Mouse (Mus musculus) right cerebral cortex, postnatal 10 days (tissue): ENCODE measurements around the gene Prpf6.

ENCODE experiments used
- DNase-seq, 2 experiments: peaks; one replicate each; pipeline ENCODE4 v3.0.0; 2021; ENCODE audit warnings: low spot score in 2 of 2

Prpf6 gene

DNA sequence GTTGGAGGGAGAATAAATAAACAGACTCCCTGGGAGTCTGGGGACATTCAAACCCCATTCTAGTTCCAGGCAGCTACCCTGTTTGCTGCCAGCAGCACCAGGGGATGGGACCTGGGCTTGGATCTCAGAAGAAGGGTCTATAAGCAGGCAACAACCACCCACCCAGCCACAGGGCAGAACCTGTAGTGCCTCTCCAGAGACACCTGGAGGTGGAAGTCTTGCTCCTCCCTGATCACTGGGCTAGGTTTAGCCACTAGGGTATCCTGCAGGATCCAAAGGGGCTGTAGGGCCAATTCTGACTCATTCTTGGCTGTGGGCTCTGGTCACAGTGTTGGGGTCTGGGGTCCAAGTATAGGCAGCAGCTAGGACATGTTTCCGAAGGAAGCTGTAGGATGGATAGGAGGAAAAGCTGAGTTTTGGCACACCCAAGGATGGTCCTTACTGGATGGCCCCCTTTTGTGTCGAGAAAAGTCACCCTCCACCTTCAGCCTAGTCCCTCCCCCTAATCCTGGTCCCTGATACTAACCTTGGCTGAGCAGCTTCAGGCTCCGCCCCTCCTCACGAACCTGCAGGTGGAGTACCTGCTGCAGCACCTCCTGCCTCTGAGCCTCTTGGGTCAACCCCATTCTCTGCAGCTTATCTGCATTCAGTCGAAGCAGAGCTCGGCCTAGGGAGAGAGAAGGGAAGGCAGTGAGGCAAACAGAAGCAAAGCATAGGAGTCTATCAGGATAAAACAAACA is 4.7 kb downstream of the Prpf6 start:
- DNase-seq, result no peak

DNA sequence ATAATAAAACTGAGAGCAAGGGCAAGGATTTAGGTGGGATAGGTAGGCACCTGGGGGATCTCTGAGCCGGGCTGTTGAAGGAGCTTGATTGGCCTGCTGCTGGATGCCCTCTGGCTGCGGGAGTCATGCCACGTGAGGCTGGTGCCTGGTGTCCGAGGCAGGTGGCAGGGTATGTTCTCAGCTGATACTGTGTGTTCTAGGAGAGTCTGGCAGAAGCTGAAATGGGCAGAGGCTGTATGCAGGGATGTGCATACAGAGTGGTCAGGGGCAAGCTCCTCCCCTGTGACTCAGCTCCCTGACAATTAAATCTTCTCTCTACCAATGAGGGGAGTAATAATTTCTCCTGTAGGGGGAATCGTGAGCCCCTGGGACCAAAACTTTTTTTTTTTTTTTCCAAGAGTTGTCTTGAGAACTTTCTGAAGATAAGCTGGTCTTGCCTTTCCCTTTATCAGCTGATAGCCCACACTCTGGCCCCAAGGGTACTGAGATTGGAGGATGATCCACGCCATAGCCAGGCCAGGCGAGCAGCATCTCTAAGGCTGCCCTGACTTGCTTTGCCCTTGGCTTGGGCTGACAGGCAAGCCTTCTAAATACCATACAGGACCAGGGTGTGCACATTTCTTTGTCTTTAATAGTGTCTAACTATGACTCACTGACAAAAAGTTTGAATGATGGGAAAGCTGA is 5.9 kb downstream of the Prpf6 start:
- DNase-seq, result no peak

DNA sequence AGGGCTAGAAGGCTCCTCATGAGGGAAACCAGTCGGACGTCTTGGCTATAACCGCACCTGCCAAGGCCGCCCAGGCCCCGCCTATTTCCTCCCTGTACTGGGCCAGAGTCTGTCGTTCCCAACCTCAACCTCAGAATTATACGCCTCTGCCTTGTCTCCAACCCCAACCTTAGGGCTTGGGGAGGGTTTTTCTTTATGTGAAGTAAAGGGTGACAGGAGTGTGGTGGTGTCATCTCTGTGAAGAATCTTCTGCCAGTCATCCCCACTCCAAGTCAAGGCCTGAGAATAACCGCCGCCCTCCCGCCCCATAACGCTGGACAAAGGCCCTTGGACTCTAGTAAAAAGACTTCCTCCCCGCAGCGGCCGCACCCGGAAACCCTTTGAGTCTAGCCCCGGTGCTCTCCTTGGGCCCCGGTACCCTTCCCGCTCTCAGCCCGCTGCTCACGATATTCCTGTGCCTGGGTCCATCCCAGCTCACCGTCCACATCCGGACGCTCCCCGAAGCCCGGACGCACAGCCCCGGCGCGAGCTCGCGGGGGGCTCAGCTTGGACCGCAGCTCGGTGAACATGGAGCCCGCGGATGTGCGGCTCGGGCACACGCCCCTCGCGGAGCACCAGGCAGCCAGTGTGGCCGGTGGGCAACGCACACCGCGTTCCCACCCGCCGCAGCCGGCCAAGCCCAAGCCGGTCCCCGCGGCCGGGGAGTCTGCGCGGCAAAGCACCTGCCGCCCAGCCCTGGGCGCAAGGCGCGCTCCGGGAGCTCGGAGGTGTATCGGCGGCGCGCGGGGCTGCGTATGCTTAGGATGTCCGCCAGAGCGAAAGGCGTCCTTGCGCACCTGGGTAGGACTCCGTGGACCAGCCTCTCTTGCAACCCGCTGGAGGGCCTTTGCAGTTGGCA is 7.0 kb downstream of the Prpf6 start, which contains the start of gene Samd10:
TSS of gene Samd10 (minus strand) at position 759 of the 898 bp plus-strand sequence.
- peak; percentile 75 to 77 for DNase-seq

DNA sequence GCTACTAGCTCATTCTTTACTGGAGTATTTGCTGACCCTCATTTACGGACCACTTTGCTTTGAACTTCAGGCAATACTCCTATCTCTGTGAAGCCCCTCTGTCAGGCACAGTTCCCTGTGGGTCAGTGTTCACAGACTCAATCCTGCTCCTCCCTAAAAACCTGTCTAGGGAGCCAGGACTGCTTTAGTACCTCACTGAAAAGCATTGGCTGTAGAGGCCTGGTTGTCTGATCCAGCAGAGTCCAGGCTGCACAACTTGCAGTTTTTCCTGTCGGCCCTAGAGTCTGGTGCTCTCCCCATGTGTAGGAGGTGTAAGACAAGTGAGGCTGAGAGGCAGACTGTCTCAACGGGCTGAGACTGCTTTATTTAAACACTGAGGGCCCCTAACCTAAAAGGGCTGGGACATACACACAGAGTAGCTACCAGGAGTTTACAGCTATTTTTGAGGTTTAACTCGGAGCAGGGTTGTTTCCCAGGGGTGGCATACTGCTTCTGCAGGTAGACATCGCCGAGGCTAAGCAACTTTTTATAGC is 8.6 kb downstream of the Prpf6 start:
- DNase-seq, result peak in 1 of 2 experiments; percentile 36

DNA sequence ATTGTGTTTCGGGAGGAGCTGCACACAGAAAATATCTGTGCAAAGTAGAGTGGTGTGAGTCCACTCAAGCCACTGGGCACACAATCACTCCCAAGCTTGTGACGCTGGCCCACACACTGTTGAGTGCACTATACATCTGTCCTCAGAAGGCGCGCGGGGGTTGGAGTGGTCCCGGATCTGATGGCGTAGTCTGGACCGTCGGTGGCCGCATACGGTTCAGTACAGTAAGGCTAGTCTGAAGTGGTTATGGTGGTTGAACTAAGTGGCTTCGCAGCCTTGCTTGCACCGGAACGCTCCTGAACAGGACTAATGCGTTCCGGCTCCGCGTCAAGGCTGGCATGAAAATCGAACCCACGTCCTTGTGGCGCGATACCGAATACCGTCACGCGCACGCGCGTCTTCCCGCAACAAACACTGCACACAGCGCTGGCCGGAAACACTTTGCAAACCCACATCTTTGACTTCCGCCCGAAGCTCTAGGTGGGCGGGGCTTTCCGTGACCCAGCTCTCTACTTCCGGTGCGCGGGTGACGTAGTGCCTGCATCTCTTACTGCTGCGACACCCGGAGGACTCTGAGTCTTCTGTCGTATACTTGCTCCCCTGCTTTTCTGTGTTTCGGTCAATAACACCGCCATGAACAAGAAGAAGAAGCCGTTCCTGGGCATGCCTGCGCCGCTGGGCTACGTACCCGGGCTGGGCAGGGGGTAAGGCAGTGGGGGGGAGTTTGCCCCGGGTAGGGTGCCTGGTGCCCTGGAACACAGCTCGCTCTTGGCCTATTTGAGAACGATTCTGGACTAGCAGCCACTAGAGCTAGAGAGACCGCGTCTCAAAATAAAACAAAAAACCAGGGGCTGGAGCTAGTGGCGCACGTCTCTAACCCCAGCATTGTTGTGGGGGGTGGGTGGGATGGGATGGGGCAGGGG is 9.4 kb downstream of the Prpf6 start:
- peak; percentile 99 for DNase-seq

DNA sequence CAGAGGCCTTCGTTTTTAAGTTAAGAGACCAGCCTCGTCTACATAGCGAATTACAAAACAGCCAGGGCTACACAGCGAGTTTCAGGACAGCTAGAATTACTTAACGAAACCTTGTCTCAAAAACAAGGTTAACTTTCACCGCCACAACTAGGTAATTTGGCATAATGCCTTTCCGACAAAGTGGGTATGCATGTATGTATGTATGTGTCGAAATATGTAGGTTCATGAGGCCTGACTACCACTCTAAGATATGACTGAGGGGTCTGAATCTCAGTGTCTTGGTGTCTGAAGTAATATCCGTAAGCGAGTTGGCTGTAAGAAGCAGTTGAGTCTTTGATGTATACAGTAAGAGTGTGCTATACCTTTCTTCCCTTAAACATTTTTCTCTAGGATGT is 10.1 kb downstream of the Prpf6 start:
- no peak for DNase-seq

DNA sequence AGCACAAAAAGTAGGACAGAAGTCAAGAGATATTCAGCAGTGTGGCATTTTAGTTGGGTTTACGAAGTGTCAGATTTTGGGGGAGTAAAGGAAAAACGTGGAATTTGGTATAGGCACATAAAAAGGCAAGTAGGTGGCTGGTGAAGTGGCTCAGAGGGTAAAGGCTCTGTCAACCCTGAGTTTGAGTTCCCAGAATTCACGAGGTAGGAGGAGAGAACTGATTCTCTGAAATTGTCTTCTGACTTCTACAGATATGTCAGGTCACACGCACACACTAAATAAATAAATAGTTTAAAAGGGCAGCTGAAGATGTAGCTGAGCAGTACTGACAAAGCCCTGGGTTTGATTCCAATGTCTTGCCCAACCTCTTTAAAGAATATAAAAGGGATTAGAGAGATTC is 10.7 kb downstream of the Prpf6 start:
- no peak for DNase-seq

DNA sequence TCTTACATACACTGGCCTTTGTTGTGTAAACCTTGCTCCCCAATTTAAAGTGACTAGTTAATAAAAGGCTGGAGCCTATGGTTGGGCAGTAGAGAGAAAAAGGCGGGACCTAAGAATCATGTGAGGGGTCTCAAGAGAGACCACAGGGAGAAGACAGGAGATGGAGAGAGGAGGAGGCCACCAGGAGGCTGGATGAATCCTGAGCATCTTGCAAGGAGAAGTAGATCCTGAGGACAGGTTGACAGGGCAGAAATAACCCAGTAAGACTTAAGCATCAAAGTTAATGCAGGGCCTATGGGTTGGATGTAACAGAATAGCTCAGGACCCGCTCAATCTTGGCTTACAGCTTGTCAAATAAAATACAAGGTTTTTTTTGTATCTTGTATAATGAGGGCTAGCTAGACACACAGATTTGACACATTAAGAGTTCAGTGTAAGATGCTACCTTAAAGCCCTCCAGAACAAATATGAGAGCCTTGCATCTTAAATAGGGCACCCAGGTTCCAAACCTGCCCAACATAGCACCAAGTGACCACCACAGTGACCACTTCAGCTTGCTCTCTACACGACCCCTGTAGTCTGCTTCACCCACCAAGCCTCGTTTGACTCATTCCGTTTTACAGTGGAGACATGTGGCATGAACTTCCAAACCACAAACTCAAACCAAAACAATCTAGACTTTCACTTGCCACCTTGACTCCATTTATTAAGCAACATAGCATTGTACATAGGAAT is 27.3 kb downstream of the Prpf6 start:
- DNase-seq, result no peak

DNA sequence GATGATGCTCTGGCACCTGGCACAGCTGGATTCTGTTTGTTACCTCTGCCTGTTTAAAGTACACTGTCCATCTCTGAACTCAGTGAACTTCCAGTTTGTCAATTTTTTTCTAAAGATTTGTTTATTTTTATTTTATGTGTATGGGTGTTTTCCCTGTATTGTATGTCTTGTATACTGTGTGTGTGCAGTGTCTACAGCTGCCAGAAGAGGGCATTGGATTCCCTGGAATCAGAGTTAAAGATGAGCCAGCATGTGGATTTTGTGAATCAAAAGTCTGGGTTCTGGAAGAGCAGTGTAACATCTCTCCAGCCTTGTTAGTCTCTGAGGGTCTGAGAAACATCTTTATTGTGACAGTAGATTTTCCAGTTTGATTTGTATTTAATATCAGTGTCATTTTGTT is 31.7 kb downstream of the Prpf6 start:
- DNase-seq, result peak in 1 of 2 experiments; percentile 48

DNA sequence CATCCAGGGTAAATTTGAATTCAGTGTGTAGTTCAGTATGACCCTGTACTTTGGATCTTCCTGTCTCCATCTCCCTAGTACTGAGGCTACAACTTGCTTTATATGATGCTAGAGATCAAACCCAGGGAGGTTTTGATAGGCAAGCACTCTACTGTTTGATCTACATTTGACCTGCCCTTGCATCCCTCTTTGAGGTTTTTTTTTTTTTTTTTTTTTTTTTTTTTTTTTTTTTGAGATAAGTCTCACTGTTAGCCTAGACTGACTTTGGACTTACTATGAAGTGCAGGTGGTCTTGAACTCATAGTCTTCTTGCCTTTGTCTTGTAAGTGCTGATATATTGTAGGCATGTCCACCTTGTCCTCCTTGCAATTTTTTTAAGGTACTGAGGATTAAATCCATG is 36.8 kb downstream of the Prpf6 start:
- DNase-seq, result no peak

DNA sequence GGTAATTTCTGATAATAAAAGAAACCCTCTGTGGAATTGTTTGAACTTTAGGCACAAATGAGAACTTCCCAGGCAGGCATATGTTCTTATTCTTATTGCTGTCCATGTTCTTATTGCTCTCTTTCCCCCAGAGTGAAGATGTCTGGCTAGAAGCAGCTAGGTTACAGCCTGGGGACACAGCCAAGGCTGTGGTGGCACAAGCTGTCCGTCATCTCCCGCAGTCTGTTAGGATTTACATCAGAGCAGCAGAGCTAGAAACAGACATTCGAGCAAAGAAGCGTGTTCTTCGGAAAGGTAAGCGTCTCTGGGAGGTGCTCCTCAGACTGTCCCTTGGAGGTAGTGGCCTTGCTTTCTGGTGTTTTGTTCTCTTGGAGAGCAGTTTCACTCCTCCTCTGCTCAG is 41.0 kb downstream of the Prpf6 start:
- DNase-seq, result no peak

DNA sequence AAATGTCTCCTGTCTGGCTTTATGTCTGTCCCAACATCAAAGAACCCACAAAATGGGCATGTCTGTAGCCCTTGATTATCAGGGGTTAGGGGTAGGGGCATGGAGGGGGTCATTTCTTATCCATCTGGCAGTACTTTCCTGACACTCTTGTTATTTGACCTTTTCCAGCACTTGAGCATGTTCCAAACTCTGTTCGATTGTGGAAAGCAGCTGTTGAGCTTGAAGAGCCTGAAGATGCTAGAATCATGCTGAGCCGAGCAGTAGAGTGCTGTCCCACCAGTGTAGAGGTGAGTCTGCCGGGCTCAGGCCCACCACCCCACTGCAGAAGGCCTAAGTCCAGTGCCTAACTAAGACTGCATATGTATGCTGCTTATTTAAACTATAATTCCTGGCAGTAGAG is 44.2 kb downstream of the Prpf6 start:
- no peak for DNase-seq

DNA sequence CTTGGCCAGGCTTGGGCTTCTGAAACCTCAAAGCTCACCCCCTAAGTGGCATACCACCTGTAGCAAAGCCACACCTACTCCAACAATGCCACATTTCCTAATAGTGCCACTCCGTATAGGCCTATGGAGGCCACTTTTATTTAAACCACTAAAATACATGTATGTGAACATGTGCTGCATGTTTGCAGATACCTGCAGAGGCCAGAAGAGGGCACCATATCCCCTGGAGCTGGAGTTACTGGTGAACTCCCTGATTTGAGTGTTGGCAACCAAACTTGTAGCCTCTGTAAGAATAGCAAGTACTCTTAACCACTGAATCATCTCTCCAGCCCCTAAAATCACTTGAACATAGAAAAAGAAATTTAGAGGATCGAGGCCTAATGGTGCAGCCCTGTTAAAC is 52.7 kb downstream of the Prpf6 start:
- peak; percentile 34 to 51 for DNase-seq

DNA sequence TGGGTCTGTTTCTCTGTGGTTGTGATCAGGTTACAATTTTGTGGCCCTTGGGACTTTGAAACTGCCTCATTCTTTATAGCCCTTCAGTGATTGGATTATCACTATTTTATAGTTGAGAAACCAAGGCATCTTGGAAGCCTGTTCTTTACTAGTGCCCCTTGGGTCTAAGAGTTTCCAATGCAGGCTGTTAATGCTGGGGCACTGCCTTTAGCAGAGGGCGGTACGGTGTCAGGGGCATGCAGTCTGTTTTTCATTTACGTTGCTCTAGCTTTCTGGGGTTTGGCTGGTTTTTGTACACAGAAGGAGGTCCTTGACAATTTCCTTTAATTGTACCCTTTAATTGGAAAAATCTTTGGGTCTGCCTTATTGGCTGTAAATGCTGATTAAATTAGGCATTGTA is 54.0 kb downstream of the Prpf6 start:
- DNase-seq, result no peak

DNA sequence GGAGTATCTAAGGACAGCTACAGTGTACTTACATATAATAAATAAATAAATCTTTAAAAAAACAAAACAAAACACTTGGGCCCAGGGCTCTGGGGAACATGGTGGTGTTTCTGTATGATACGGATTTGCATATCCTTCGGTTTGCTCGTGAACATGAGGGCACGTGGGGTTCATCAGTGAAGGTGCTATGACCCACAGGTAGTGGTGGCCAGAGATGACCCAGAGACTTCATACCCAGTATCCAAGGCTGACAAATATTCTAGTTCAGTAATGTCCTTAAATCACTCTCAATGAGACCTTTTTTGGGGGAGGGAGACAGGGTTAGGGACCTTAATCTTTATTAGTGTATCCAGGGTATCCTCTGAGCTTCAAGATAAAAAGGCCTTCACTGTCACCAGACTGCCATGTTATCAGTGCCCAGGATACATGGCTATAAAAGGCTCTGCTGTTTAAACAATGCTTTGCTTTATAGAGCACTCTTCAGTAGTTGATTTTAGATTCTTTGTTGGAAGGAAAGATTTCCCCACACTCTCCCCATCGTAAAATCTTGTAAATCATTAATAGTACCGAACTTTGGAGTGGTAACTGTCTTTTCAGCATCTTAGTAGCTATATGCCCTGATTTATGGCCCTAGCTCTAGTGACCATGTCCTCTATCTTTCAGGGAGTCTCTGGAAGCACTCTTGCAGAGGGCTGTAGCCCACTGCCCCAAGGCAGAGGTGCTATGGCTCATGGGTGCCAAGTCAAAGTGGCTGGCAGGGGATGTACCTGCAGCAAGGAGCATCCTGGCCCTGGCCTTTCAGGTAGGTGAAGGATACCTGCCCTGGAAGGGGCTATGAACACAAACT is 55.2 kb downstream of the Prpf6 start:
- no peak for DNase-seq

DNA sequence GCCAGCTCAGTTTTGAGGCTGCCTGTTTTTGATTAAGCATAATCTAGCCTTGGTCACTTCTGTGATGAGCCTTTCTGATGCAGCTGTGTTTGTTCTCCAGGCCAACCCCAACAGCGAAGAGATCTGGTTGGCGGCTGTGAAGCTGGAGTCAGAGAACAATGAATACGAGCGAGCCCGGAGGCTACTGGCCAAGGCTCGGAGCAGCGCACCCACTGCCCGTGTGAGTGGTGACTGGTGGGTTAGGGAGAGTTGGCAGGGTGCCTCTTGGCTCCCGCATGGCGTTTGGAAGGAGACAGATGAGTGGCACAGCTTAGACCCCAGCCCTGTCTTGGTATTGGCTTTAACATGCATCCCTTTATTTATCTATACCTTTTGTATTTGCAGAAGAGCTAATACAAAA is 57.3 kb downstream of the Prpf6 start:
- DNase-seq, result peak; percentile 34 to 36

DNA sequence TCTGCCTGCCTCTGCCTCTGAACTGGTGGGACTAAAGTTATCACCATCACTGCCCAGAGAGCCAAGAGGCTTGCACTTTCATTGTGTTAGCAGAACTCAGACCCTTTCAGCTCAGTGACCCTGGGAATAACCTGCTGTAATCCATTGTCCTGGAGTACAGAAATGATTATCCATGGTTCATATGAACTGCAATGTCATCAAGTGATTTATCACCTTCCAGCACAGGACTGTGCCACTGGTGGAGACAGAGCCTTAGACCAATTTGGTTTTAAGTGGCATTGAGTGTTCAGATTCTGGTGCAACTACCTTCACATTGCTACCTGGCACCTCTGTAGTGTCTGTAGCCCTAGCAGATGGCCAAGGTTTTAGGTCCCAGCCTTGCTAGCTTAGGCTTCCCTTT is 61.4 kb downstream of the Prpf6 start:
- no peak for DNase-seq

DNA sequence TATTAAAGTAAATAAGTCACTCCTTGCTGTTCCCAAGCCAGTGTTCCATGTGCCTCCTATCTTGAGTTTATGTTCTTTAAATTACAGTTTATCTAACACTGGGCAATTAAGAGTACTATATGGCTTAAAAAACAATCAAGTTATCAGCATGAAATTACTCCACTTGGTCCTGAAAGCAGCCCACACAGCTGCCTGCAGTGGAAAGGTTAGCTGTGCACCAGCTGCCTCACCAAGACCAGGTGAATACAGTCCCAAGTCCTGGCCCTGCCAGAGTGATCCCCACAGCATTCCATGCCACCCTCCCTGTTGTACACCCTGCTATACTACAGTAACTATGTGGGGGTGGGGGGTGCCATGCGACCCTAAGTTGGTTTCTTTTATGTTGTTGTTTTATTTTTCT is 61.9 kb downstream of the Prpf6 start:
- no peak for DNase-seq

DNA sequence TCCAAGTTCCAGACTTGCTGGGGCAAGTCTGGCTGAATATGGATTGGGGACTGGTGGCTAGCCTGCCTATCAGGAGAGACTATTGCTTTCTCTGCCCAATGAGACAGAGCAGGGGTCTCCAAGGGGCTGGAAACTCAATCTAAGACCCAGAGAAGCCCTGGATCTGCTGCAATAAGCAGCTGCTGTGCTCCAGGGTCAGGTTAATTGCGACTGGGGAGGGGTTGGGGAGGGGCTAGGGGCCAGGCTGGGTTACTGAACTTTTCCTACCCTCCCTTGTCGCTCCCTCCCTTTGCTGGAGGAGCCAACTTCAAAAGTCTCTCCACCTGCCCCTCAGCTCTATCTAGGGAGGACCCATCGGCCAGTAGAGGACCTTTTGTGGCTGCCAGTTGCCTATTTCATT is 65.1 kb downstream of the Prpf6 start, which contains the start of gene Gm29797:
TSS of gene Gm29797 (plus strand) at position 301 of the 400 bp plus-strand sequence.
- no peak for DNase-seq
